Mouse (Mus musculus) liver, postnatal 0 days (tissue): ENCODE results near the gene Slamf1.

Experiments
- CTCF ChIP-seq: sonication (generic); IDR thresholded peaks from 2 replicates; pipeline ENCODE4 v1.5.1; 2016; ENCODE audit warnings: antibody characterized with exemption, low read depth
- EP300 ChIP-seq: IDR thresholded peaks from 2 replicates; pipeline ENCODE4 v1.6.1; 2016; ENCODE audit warnings: antibody characterized with exemption, low read depth, mild to moderate bottlenecking

- no peak for TF ChIP-seq EP300
- no peak for TF ChIP-seq CTCF
Measured at GRCm38 (mm10) chr1:171797840-171798239, 30.9 kb downstream of the Slamf1 start.
